Mouse (Mus musculus) adrenal gland, adult 8-10 months (tissue): ENCODE measurements around the gene Marc1. TPM values are rescaled to one million over a fixed set of nuclear protein-coding genes. Genes with fewer than 3 reads are reported as not detected.

ENCODE experiments used
- DNase-seq: peaks from one replicate; pipeline ENCODE4 v3.0.0; 2022
- microRNA-seq, 2 experiments: library from miRNA; unstranded; fragments of <30 nt; microRNA quantifications; one replicate each; pipeline ENCODE4 v1.2.0; 2022
- total RNA-seq, 4 experiments: library from RNA; stranded (reverse); gene quantifications; 2 replicates each; pipeline ENCODE4 v1.2.4; 2022

The Marc1 gene
- total RNA-seq, 4 experiments from 2014 or later, result 0.68 to 3.5 (median 1.6) TPM

- DNase-seq, result no peak
Observed at GRCm38 (mm10) chr1:184752671-184753070, 58.4 kb downstream of the Marc1 start.

DNA sequence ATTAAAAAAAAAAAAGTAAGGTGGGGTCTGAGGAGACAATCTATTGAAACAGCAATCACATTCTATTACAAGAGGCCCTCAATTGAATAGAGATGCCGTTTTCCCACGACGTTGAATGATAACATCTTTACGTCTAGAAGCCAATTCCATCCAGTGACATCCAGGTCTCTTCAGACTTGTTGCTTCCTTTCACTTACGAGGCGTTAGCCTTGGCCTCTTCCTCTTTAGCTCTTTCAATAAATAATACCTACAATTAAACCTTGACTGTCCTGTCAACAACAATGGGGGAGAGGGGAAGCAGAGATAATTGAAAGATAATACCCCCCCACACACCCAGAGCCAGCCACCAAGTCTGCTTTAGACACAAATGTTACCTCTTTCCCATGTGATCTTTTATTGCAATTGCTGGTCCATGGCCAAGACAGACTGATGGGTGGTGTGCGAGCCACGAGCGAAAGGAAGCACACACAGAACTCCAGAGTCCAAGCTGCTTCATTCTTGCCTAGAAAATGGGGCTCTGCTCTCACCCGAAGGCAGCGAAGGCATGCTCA, 60.9 kb downstream of the Marc1 start:
- DNase-seq, result no peak

- DNase-seq, result peak; percentile 49
Observed at GRCm38 (mm10) chr1:184748692-184749152, 62.4 kb downstream of the Marc1 start.

GRCm38 (mm10) chr1:184737876-184738479, 73.1 kb downstream of the Marc1 start:
- DNase-seq, result peak; percentile 45

DNA sequence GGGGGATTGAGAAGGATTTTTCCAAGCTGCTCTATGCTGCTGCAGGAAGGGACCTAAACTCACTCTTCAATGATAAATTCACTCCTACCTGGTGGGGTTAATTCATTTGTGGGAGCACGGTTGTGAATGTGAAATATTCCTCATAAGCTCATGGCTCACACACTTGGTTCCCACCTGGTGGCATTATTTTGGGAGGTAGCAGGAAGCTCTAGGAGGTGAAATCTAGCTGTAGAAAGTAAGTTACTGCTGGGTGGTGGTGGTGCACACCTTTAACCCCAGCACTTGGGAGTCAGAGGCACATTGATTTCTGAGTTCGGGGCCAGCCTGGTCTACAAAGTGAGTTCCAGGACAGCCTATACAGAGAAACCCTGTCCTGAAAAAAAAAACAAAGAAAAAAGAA, 73.9 kb downstream of the Marc1 start:
- no peak for DNase-seq

Small RNA genes within 50 kb of the gene (microRNA-seq; reads per million reads assigned to microRNA genes)
- 348 to 357 reads per million in 2 experiments for gene Mir1981

Other genes starting within 250 kb of the Marc1 start
- gene Hlx, start 78.7 kb downstream of the Marc1 start, total RNA-seq, result 10 to 100 TPM; 10.0 to 16.0 (median 12.7) TPM
- 100 to 1,000 TPM; 349 to 519 (median 450) TPM for gene Marc2, start 35.1 kb upstream of the Marc1 start, total RNA-seq
- gene C130074G19Rik, start 71.9 kb upstream of the Marc1 start, total RNA-seq, result 10 to 100 TPM; 30.1 to 57.1 (median 41.9) TPM
- 10 to 100 TPM in 1 of 4 experiments, 1 to 10 TPM in 3; 5.2 to 10.7 (median 8.5) TPM for gene Mark1, start 188.3 kb upstream of the Marc1 start, total RNA-seq